Mouse (Mus musculus) stomach, postnatal 0 days (tissue): Measurements from ENCODE around the gene Snx22. TPM values are rescaled to one million over a fixed set of nuclear protein-coding genes. Genes with fewer than 3 reads are reported as not detected.

Experiments
- ATAC-seq: fragments of 200-750 bp; cut with Nextera tagmentation; 2 replicates; pipeline ENCODE4 v1.8.0; 2017; ENCODE audit not compliant: low FRiP score, low TSS enrichment
- DNase-seq: peaks from one replicate; pipeline ENCODE4 v3.0.0-alpha.2; 2016; ENCODE audit warnings: low spot score
- H3K27ac ChIP-seq: fragments of 300-500 bp; sonication (generic); replicated peaks from 2 replicates; pipeline ENCODE4 v1.5.1; 2014; ENCODE audit warnings: mild to moderate bottlenecking, control low read depth
- H3K27me3 ChIP-seq: fragments of 300-500 bp; sonication (generic); 2 replicates; pipeline ENCODE4 v1.6.1; 2014; ENCODE audit warnings: low read length; ENCODE audit not compliant: control insufficient read depth, insufficient read depth
- H3K36me3 ChIP-seq: fragments of 300-500 bp; sonication (generic); 2 replicates; pipeline ENCODE4 v1.6.1; 2014; ENCODE audit warnings: low read length, mixed read lengths; ENCODE audit not compliant: control insufficient read depth, insufficient read depth
- H3K4me1 ChIP-seq: fragments of 300-500 bp; sonication (generic); replicated peaks from 2 replicates; pipeline ENCODE4 v1.6.1; 2014; ENCODE audit warnings: antibody characterized with exemption; ENCODE audit not compliant: control insufficient read depth, insufficient read depth
- H3K4me2 ChIP-seq: fragments of 300-500 bp; sonication (generic); replicated peaks from 2 replicates; pipeline ENCODE4 v1.6.1; 2014; ENCODE audit warnings: low read depth, mild to moderate bottlenecking, control low read depth, moderate library complexity
- H3K4me3 ChIP-seq: fragments of 300-500 bp; sonication (generic); 2 replicates; pipeline ENCODE4 v1.5.1; 2014; ENCODE audit warnings: low read depth, low read length, control low read depth
- H3K9ac ChIP-seq: fragments of 300-500 bp; sonication (generic); 2 replicates; pipeline ENCODE4 v1.6.1; 2014; ENCODE audit warnings: mild to moderate bottlenecking, low read length, control low read depth, mixed read lengths
- H3K9me3 ChIP-seq: fragments of 300-500 bp; sonication (generic); 2 replicates; pipeline ENCODE4 v1.6.1; 2016; ENCODE audit warnings: low read length; ENCODE audit not compliant: control insufficient read depth
- CTCF ChIP-seq: IDR thresholded peaks from 2 replicates; pipeline ENCODE4 v1.5.1; 2016; ENCODE audit warnings: antibody characterized with exemption, low read depth, mild to moderate bottlenecking, moderate library complexity
- EP300 ChIP-seq: optimal IDR thresholded peaks from 2 replicates; pipeline ENCODE3; 2016; ENCODE audit warnings: antibody characterized with exemption
- polyA plus RNA-seq: library from polyadenylated mRNA; unstranded; fragments of >200 nt; fragmentation: Nextera tagmentation; extraction: Ambion mirVana; gene quantifications from 2 replicates; pipeline ENCODE4 v1.2.1, GENCODE M21; 2015

The Snx22 gene
- polyA plus RNA-seq, 1 experiment from 2014 or later: 1.5 TPM

GRCm38 (mm10) chr9:66020601-66021000 lies 48.9 kb downstream of the Snx22 start:
- no peaks in the 10 kb centered on the region for H3K9me3 ChIP-seq
- H3K4me3 ChIP-seq: no peak overlapping the region
- no peaks in the 10 kb centered on the region; the same call in 1 of the 2 replicates for H3K36me3 ChIP-seq
- H3K27me3 ChIP-seq: no peaks in the 10 kb centered on the region
- TF ChIP-seq CTCF (no peak), EP300 (no peak)
- no peak overlapping the region for H3K9ac ChIP-seq
- H3K4me2 ChIP-seq: no peak overlapping the region
- DNase-seq: no peak
- no peak overlapping the region for H3K27ac ChIP-seq
- ATAC-seq: no peak
- no peaks in the 10 kb centered on the region for H3K4me1 ChIP-seq

Other genes starting within 250 kb of the Snx22 start
- 2.4 and 2.7 TPM in 2 replicates for gene Zfp609, start 242.2 kb downstream of the Snx22 start, polyA plus RNA-seq
- 37.5 and 48.6 TPM in 2 replicates for gene Pclaf, start 179.5 kb downstream of the Snx22 start, polyA plus RNA-seq
- gene Trip4, start 160.9 kb downstream of the Snx22 start, polyA plus RNA-seq: 14.7 and 16.8 TPM in 2 replicates
- gene Csnk1g1, start 160.8 kb downstream of the Snx22 start, polyA plus RNA-seq: 5.6 and 6.3 TPM in 2 replicates
- gene Ppib, start 9.5 kb downstream of the Snx22 start, polyA plus RNA-seq: 827 and 843 TPM in 2 replicates
- 77.5 and 77.6 TPM in 2 replicates for gene Snx1, start 56.9 kb upstream of the Snx22 start, polyA plus RNA-seq
- gene Ciao2a, start 56.9 kb upstream of the Snx22 start, polyA plus RNA-seq: 131 and 138 TPM in 2 replicates
- gene Dapk2, start 88.5 kb upstream of the Snx22 start, polyA plus RNA-seq: 11.8 and 13.2 TPM in 2 replicates